Mouse (Mus musculus): ENCODE data around the gene S100a5. TPM values are rescaled to one million over a fixed set of nuclear protein-coding genes. Genes with fewer than 3 reads are reported as not detected.

S100a5 gene
- polyA plus RNA-seq, 1 experiment from 2014 or later, result not detected

Other genes with a start within 250 kb of the S100a5 start
- 14.7 and 18.3 TPM in 2 replicates for gene Slc27a3, start 218.6 kb upstream of the S100a5 start, polyA plus RNA-seq (2016; fragmentation: Nextera tagmentation; extraction: Ambion mirVana)
- 42.8 and 45.1 TPM in 2 replicates for gene Ints3, start 174.9 kb upstream of the S100a5 start, polyA plus RNA-seq (2016; fragmentation: Nextera tagmentation; extraction: Ambion mirVana)
- 1.6 and 2.2 TPM in 2 replicates for gene Npr1, start 142.7 kb upstream of the S100a5 start, polyA plus RNA-seq (2016; fragmentation: Nextera tagmentation; extraction: Ambion mirVana)
- gene Ilf2, start 132.4 kb upstream of the S100a5 start, polyA plus RNA-seq (2016; fragmentation: Nextera tagmentation; extraction: Ambion mirVana), result 351 and 352 TPM in 2 replicates
- 71.7 and 73.2 TPM in 2 replicates for gene Snapin, start 117.5 kb upstream of the S100a5 start, polyA plus RNA-seq (2016; fragmentation: Nextera tagmentation; extraction: Ambion mirVana)
- gene Chtop, start 99.0 kb upstream of the S100a5 start, polyA plus RNA-seq (2016; fragmentation: Nextera tagmentation; extraction: Ambion mirVana), result 228 and 238 TPM in 2 replicates
- 5.1 and 7.0 TPM in 2 replicates for gene S100a1, start 94.1 kb upstream of the S100a5 start, polyA plus RNA-seq (2016; fragmentation: Nextera tagmentation; extraction: Ambion mirVana)
- gene S100a13, start 94.1 kb upstream of the S100a5 start, polyA plus RNA-seq (2016; fragmentation: Nextera tagmentation; extraction: Ambion mirVana), result 8.1 and 8.6 TPM in 2 replicates
- gene S100a14, start 81.7 kb upstream of the S100a5 start, polyA plus RNA-seq (2016; fragmentation: Nextera tagmentation; extraction: Ambion mirVana), result 0.19 and 0.24 TPM in 2 replicates
- gene S100a16, start 71.3 kb upstream of the S100a5 start, polyA plus RNA-seq (2016; fragmentation: Nextera tagmentation; extraction: Ambion mirVana), result 26.8 and 27.3 TPM in 2 replicates
- gene S100a3, start 47.9 kb upstream of the S100a5 start, polyA plus RNA-seq (2016; fragmentation: Nextera tagmentation; extraction: Ambion mirVana), result not detected in 2 replicates
- gene S100a2, start 18.3 kb upstream of the S100a5 start, polyA plus RNA-seq (2016; fragmentation: Nextera tagmentation; extraction: Ambion mirVana), result not detected in 2 replicates
- gene Gm42674, start 6.6 kb upstream of the S100a5 start, polyA plus RNA-seq (2016; fragmentation: Nextera tagmentation; extraction: Ambion mirVana), result not detected in 2 replicates
- gene S100a4, start 4.8 kb upstream of the S100a5 start, polyA plus RNA-seq (2016; fragmentation: Nextera tagmentation; extraction: Ambion mirVana), result 1.6 and 1.7 TPM in 2 replicates
- 20.1 and 22.2 TPM in 2 replicates for gene S100a6, start 4.4 kb downstream of the S100a5 start, polyA plus RNA-seq (2016; fragmentation: Nextera tagmentation; extraction: Ambion mirVana)
- gene S100a7a, start 45.5 kb downstream of the S100a5 start, polyA plus RNA-seq (2016; fragmentation: Nextera tagmentation; extraction: Ambion mirVana), result not detected in 2 replicates
- gene S100a8, start 60.5 kb downstream of the S100a5 start, polyA plus RNA-seq (2016; fragmentation: Nextera tagmentation; extraction: Ambion mirVana), result 4.4 and 5.2 TPM in 2 replicates
- gene S100a9, start 87.2 kb downstream of the S100a5 start, polyA plus RNA-seq (2016; fragmentation: Nextera tagmentation; extraction: Ambion mirVana), result 2.6 and 3.8 TPM in 2 replicates
- not detected in 2 replicates for gene Pglyrp4, start 118.4 kb downstream of the S100a5 start, polyA plus RNA-seq (2016; fragmentation: Nextera tagmentation; extraction: Ambion mirVana)
- gene Gm5849, start 169.4 kb downstream of the S100a5 start, polyA plus RNA-seq (2016; fragmentation: Nextera tagmentation; extraction: Ambion mirVana), result not detected in 2 replicates

Data from forebrain, embryonic 12.5 days (tissue).